Mouse (Mus musculus) limb, embryonic 14.5 days (tissue): ENCODE measurements around the gene Slx4. TPM values are rescaled to one million over a fixed set of nuclear protein-coding genes. Genes with fewer than 3 reads are reported as not detected.

Experiments used
- ATAC-seq: fragments of 200-750 bp; cut with Nextera tagmentation; 2 replicates; pipeline ENCODE4 v1.8.0; 2017; ENCODE audit warnings: low read depth, moderate number of reproducible peaks, moderate TSS enrichment; ENCODE audit not compliant: low FRiP score
- DNase-seq: peaks from one replicate; pipeline ENCODE4 v3.0.0-alpha.2; 2015; ENCODE audit warnings: low spot score
- H3K27ac ChIP-seq: fragments of 300-500 bp; sonication (generic); replicated peaks from 2 replicates; pipeline ENCODE4 v1.5.1; 2014; ENCODE audit warnings: low read depth, mild to moderate bottlenecking, low read length, moderate library complexity, mixed read lengths
- H3K27me3 ChIP-seq: fragments of 300-500 bp; sonication (generic); 2 replicates; pipeline ENCODE4 v1.6.1; 2014; ENCODE audit warnings: low read length, mixed read lengths; ENCODE audit not compliant: control insufficient read depth, insufficient read depth
- H3K36me3 ChIP-seq: fragments of 300-500 bp; sonication (generic); 2 replicates; pipeline ENCODE4 v1.6.1; 2014; ENCODE audit warnings: mild to moderate bottlenecking, low read length, moderate library complexity, mixed read lengths; ENCODE audit not compliant: control insufficient read depth, insufficient read depth
- H3K4me1 ChIP-seq: fragments of 300-500 bp; sonication (generic); 2 replicates; pipeline ENCODE4 v1.6.1; 2014; ENCODE audit warnings: antibody characterized with exemption, low read length, mixed read lengths; ENCODE audit not compliant: control insufficient read depth, insufficient read depth
- H3K4me2 ChIP-seq: fragments of 300-500 bp; sonication (generic); replicated peaks from 2 replicates; pipeline ENCODE4 v1.6.1; 2014; ENCODE audit warnings: low read depth, mild to moderate bottlenecking, low read length, moderate library complexity; ENCODE audit not compliant: severe bottlenecking
- H3K4me3 ChIP-seq: fragments of 300-500 bp; sonication (generic); replicated peaks from 2 replicates; pipeline ENCODE4 v1.5.1; 2014; ENCODE audit warnings: low read length
- H3K9ac ChIP-seq: fragments of 300-500 bp; sonication (generic); 2 replicates; pipeline ENCODE4 v1.6.1; 2014; ENCODE audit warnings: mild to moderate bottlenecking, low read depth, low read length, moderate library complexity; ENCODE audit not compliant: severe bottlenecking
- H3K9me3 ChIP-seq: fragments of 300-500 bp; sonication (generic); 2 replicates; pipeline ENCODE4 v1.6.1; 2016; ENCODE audit warnings: low read length; ENCODE audit not compliant: control insufficient read depth
- POLR2A ChIP-seq: fragments of 200-500 bp; IDR thresholded peaks from 2 replicates; pipeline ENCODE4 v1.8.0; 2012; ENCODE audit warnings: inconsistent platforms, mild to moderate bottlenecking, moderate library complexity, borderline replicate concordance; ENCODE audit not compliant: insufficient read depth, insufficient read length; ENCODE audit errors: extremely low read depth
- WGBS: fragments of 180-500 bp; shearing (Covaris S2); extraction: QIAGEN DNeasy Blood & Tissue Kit; methylation state at CpG from one replicate; pipeline ENCODE4 v1.1.7; 2014; 5-methylcytosine and 5-hydroxymethylcytosine counted together
- polyA plus RNA-seq, 2 experiments: library from polyadenylated mRNA; depleted of rRNA in 1 of 2; stranded (reverse) in 1 of 2; unstranded in 1 of 2; fragments of >200 nt; fragmentation: Nextera tagmentation in 1 of 2; extraction: Ambion mirVana in 1 of 2; gene quantifications; 2 replicates each; pipeline versions ENCODE4 v1.2.1 to v1.2.3; 2012 to 2014

Gene Slx4
- polyA plus RNA-seq, 2 experiments: 24.4 to 46.0 TPM

- TF ChIP-seq POLR2A: no peak
- Histone ChIP-seq H3K4me3 (no peak overlapping the region), H3K9ac (no peak overlapping the region), H3K9me3 (no peaks in the 10 kb centered on the region), H3K27ac (no peak overlapping the region), H3K27me3 (no peaks in the 10 kb centered on the region), H3K4me1 (no peaks in the 10 kb centered on the region), H3K4me2 (no peak overlapping the region), H3K36me3 (peaks cover 9% of the 10 kb centered on the region)
- DNase-seq (no peak), ATAC-seq (no peak)
- 89% methylated on average over 6 of the region's 6 CpGs for WGBS
These were observed 28.8 kb upstream of the Slx4 start for GRCm38 (mm10) chr16:4032341-4032748.

GRCm38 (mm10) chr16:4031441-4032274 is 28.1 kb upstream of the Slx4 start:
- no peak overlapping the region for H3K4me2 ChIP-seq
- H3K4me3 ChIP-seq: no peak overlapping the region
- H3K4me1 ChIP-seq: no peaks in the 10 kb centered on the region
- DNase-seq (no peak), ATAC-seq (no peak)
- H3K9ac ChIP-seq: no peak overlapping the region
- WGBS: 45% methylated on average over 4 of the region's 6 CpGs
- peaks cover 2% of the 10 kb centered on the region; the same call in 1 of the 2 replicates for H3K36me3 ChIP-seq
- H3K27ac ChIP-seq: no peak overlapping the region
- H3K27me3 ChIP-seq: no peaks in the 10 kb centered on the region
- no peak for TF ChIP-seq POLR2A
- H3K9me3 ChIP-seq: no peaks in the 10 kb centered on the region

- Histone ChIP-seq H3K36me3 (no peaks in the 10 kb centered on the region), H3K9me3 (no peaks in the 10 kb centered on the region), H3K27me3 (no peaks in the 10 kb centered on the region), H3K4me3 (no peak overlapping the region), H3K9ac (no peak overlapping the region), H3K4me2 (no peak overlapping the region), H3K27ac (no peak overlapping the region), H3K4me1 (no peaks in the 10 kb centered on the region)
- ATAC-seq: no peak
- 89% methylated on average over 10 of the region's 10 CpGs for WGBS
- no peak for DNase-seq
- TF ChIP-seq POLR2A: no peak
These were observed 26.9 kb upstream of the Slx4 start for GRCm38 (mm10) chr16:4030501-4030900.

- DNase-seq (no peak), ATAC-seq (no peak)
- H3K27me3 ChIP-seq: no peaks in the 10 kb centered on the region
- no peak overlapping the region for H3K4me2 ChIP-seq
- WGBS: 75% methylated on average over 5 of the region's 5 CpGs
- no peak overlapping the region for H3K4me3 ChIP-seq
- TF ChIP-seq POLR2A: no peak
- H3K9me3 ChIP-seq: no peaks in the 10 kb centered on the region
- no peak overlapping the region for H3K27ac ChIP-seq
- no peaks in the 10 kb centered on the region for H3K4me1 ChIP-seq
- no peak overlapping the region for H3K9ac ChIP-seq
- no peaks in the 10 kb centered on the region for H3K36me3 ChIP-seq
These were observed 25.8 kb upstream of the Slx4 start for GRCm38 (mm10) chr16:4029371-4029841.

- Histone ChIP-seq H3K36me3 (no peaks in the 10 kb centered on the region), H3K27ac (no peak overlapping the region), H3K27me3 (no peaks in the 10 kb centered on the region), H3K9ac (no peak overlapping the region), H3K9me3 (no peaks in the 10 kb centered on the region), H3K4me1 (no peaks in the 10 kb centered on the region), H3K4me3 (no peak overlapping the region), H3K4me2 (no peak overlapping the region)
- ATAC-seq: no peak
- 80% methylated on average over 3 of the region's 3 CpGs for WGBS
- DNase-seq: no peak
- no peak for TF ChIP-seq POLR2A
These were observed 23.6 kb upstream of the Slx4 start for GRCm38 (mm10) chr16:4027211-4027610.
